Mouse (Mus musculus): ENCODE data around the gene Bod1. TPM values are rescaled to one million over a fixed set of nuclear protein-coding genes. Genes with fewer than 3 reads are reported as not detected.

The Bod1 gene
- polyA plus RNA-seq, 2 experiments: 12.2 to 12.9 TPM

GRCm38 (mm10) chr11:31672170-31672563, 482 bp upstream of the Bod1 start:
- ATAC-seq (ENCODE audit: insufficient read depth) (peak; percentile 22; the same call in 1 of the 2 replicates), DNase-seq (ENCODE audit: low read depth in 3 of 3, low spot score in 3 of 3) (no peak)
- peak overlapping the region; percentile 83 for H3K4me2 ChIP-seq (ENCODE audit: low read depth)
- H3K4me3 ChIP-seq (ENCODE audit: insufficient read depth in 1 of 2, low read depth in 2 of 2, low read length in 2 of 2): peak overlapping the region; percentile 87 to 92
- WGBS (ENCODE audit: insufficient replicate concordance): 11% methylated on average over 9 of the region's 9 CpGs
- no peak overlapping the region for H3K27ac ChIP-seq
- no peaks in the 10 kb centered on the region for H3K27me3 ChIP-seq (ENCODE audit: control insufficient read depth, insufficient read depth, low read length)
- H3K36me3 ChIP-seq (replicated peaks; ENCODE audit: control insufficient read depth, insufficient read depth, low read depth): no peaks in the 10 kb centered on the region; the same call in none of the 2 replicates
- no peak for TF ChIP-seq EP300 (IDR thresholded peaks at IDR 0.05; ENCODE audit: low read depth)
- no peak for TF ChIP-seq CTCF (IDR thresholded peaks at IDR 0.05; ENCODE audit: low read depth)
- peak overlapping the region; percentile 77 for H3K9ac ChIP-seq (replicated peaks)
- peaks cover 0 to 2% of the 10 kb centered on the region in 2 experiments; a peak in 1 of 4 replicates for H3K4me1 ChIP-seq (replicated peaks; ENCODE audit: control insufficient read depth in 2 of 2, insufficient read depth in 2 of 2, low read length in 1 of 2)
- H3K9me3 ChIP-seq (ENCODE audit: control insufficient read depth, low read length): no peaks in the 10 kb centered on the region

GRCm38 (mm10) chr11:31670468-31670921, 1.2 kb downstream of the Bod1 start:
- no peak for DNase-seq (ENCODE audit: low read depth in 3 of 3, low spot score in 3 of 3)
- no peak overlapping the region for H3K4me2 ChIP-seq (ENCODE audit: low read depth)
- 70% methylated on average over 5 of the region's 5 CpGs for WGBS (ENCODE audit: insufficient replicate concordance)
- peaks cover 5% of the 10 kb centered on the region for H3K36me3 ChIP-seq (replicated peaks; ENCODE audit: control insufficient read depth, insufficient read depth, low read depth)
- no peak overlapping the region for H3K9ac ChIP-seq (replicated peaks)
- H3K27me3 ChIP-seq (ENCODE audit: control insufficient read depth, insufficient read depth, low read length): no peaks in the 10 kb centered on the region
- H3K4me1 ChIP-seq (replicated peaks; ENCODE audit: control insufficient read depth in 2 of 2, insufficient read depth in 2 of 2, low read length in 1 of 2): peaks cover 0 to 2% of the 10 kb centered on the region in 2 experiments; a peak in 1 of 4 replicates
- no peaks in the 10 kb centered on the region for H3K9me3 ChIP-seq (ENCODE audit: control insufficient read depth, low read length)
- ATAC-seq (ENCODE audit: insufficient read depth): no peak
- no peak overlapping the region for H3K27ac ChIP-seq
- H3K4me3 ChIP-seq (ENCODE audit: insufficient read depth in 1 of 2, low read depth in 2 of 2, low read length in 2 of 2): no peak overlapping the region
- TF ChIP-seq CTCF (IDR thresholded peaks at IDR 0.05; ENCODE audit: low read depth) (no peak), EP300 (IDR thresholded peaks at IDR 0.05; ENCODE audit: low read depth) (no peak)

- 84% methylated on average over 9 of the region's 9 CpGs for WGBS (ENCODE audit: insufficient replicate concordance)
- peaks cover 5% of the 10 kb centered on the region for H3K36me3 ChIP-seq (replicated peaks; ENCODE audit: control insufficient read depth, insufficient read depth, low read depth)
- no peak overlapping the region for H3K4me2 ChIP-seq (ENCODE audit: low read depth)
- H3K9me3 ChIP-seq (ENCODE audit: control insufficient read depth, low read length): no peaks in the 10 kb centered on the region
- H3K4me3 ChIP-seq (ENCODE audit: insufficient read depth in 1 of 2, low read depth in 2 of 2, low read length in 2 of 2): no peak overlapping the region
- H3K9ac ChIP-seq (replicated peaks): no peak overlapping the region
- H3K27me3 ChIP-seq (ENCODE audit: control insufficient read depth, insufficient read depth, low read length): no peaks in the 10 kb centered on the region
- ATAC-seq (ENCODE audit: insufficient read depth) (no peak), DNase-seq (ENCODE audit: low read depth in 3 of 3, low spot score in 3 of 3) (no peak)
- no peak overlapping the region for H3K27ac ChIP-seq
- TF ChIP-seq CTCF (IDR thresholded peaks at IDR 0.05; ENCODE audit: low read depth): peak; percentile 52
- TF ChIP-seq EP300 (IDR thresholded peaks at IDR 0.05; ENCODE audit: low read depth): no peak
- 0 out of 4 replicates have a peak, but pooled peaks cover 0 to 2% of the 10 kb centered on the region in 2 experiments for H3K4me1 ChIP-seq (replicated peaks; ENCODE audit: control insufficient read depth in 2 of 2, insufficient read depth in 2 of 2, low read length in 1 of 2)
Observed at GRCm38 (mm10) chr11:31669172-31669869, 2.4 kb downstream of the Bod1 start.

- 55% methylated on average over 2 of the region's 2 CpGs for WGBS (ENCODE audit: insufficient replicate concordance)
- ATAC-seq (ENCODE audit: insufficient read depth): no peak
- H3K27me3 ChIP-seq (ENCODE audit: control insufficient read depth, insufficient read depth, low read length): no peaks in the 10 kb centered on the region
- no peak overlapping the region for H3K4me3 ChIP-seq (ENCODE audit: insufficient read depth in 1 of 2, low read depth in 2 of 2, low read length in 2 of 2)
- no peaks in the 10 kb centered on the region for H3K9me3 ChIP-seq (ENCODE audit: control insufficient read depth, low read length)
- no peak overlapping the region for H3K9ac ChIP-seq (replicated peaks)
- H3K4me1 ChIP-seq (replicated peaks; ENCODE audit: control insufficient read depth in 2 of 2, insufficient read depth in 2 of 2, low read length in 1 of 2): no peaks in the 10 kb centered on the region
- H3K36me3 ChIP-seq (replicated peaks; ENCODE audit: control insufficient read depth, insufficient read depth, low read depth): peaks cover 5% of the 10 kb centered on the region
- DNase-seq (ENCODE audit: low read depth in 3 of 3, low spot score in 3 of 3): no peak
- H3K4me2 ChIP-seq (ENCODE audit: low read depth): no peak overlapping the region
- TF ChIP-seq EP300 (IDR thresholded peaks at IDR 0.05; ENCODE audit: low read depth): no peak
- peak; percentile 23; the same call in 1 of the 2 replicates for TF ChIP-seq CTCF (IDR thresholded peaks at IDR 0.05; ENCODE audit: low read depth)
- H3K27ac ChIP-seq: no peak overlapping the region
Observed at GRCm38 (mm10) chr11:31664186-31664585, 7.5 kb downstream of the Bod1 start.

- Histone ChIP-seq H3K9me3 (ENCODE audit: control insufficient read depth, low read length) (no peaks in the 10 kb centered on the region), H3K4me2 (ENCODE audit: low read depth) (no peak overlapping the region), H3K36me3 (replicated peaks; ENCODE audit: control insufficient read depth, insufficient read depth, low read depth) (peaks cover 5% of the 10 kb centered on the region), H3K4me1 (replicated peaks; ENCODE audit: control insufficient read depth in 2 of 2, insufficient read depth in 2 of 2, low read length in 1 of 2) (no peaks in the 10 kb centered on the region), H3K27ac (no peak overlapping the region), H3K27me3 (ENCODE audit: control insufficient read depth, insufficient read depth, low read length) (no peaks in the 10 kb centered on the region), H3K9ac (replicated peaks) (no peak overlapping the region), H3K4me3 (ENCODE audit: insufficient read depth in 1 of 2, low read depth in 2 of 2, low read length in 2 of 2) (no peak overlapping the region)
- 77% methylated on average over 4 of the region's 4 CpGs for WGBS (ENCODE audit: insufficient replicate concordance)
- DNase-seq (ENCODE audit: low read depth in 3 of 3, low spot score in 3 of 3) (no peak), ATAC-seq (ENCODE audit: insufficient read depth) (no peak)
- TF ChIP-seq EP300 (IDR thresholded peaks at IDR 0.05; ENCODE audit: low read depth): no peak
- TF ChIP-seq CTCF (IDR thresholded peaks at IDR 0.05; ENCODE audit: low read depth): no peak
Observed at GRCm38 (mm10) chr11:31663501-31663900, 8.2 kb downstream of the Bod1 start.

All from liver, embryonic 14.5 days (tissue).